Mouse (Mus musculus) heart, embryonic 14.5 days (tissue): Measurements from ENCODE around the gene Pik3c2g. TPM values are rescaled to one million over a fixed set of nuclear protein-coding genes. Genes with fewer than 3 reads are reported as not detected.

ENCODE experiments used
- polyA plus RNA-seq: library from polyadenylated mRNA; unstranded; fragments of >200 nt; fragmentation: Nextera tagmentation; extraction: Ambion mirVana; gene quantifications from 2 replicates; pipeline ENCODE4 v1.2.1, GENCODE M21; 2014

The Pik3c2g gene
- polyA plus RNA-seq, 1 experiment from 2014 or later, result 0.18 TPM

Other genes starting within 250 kb of the Pik3c2g start
- gene Rergl, start 85.2 kb upstream of the Pik3c2g start, polyA plus RNA-seq, result not detected in 2 replicates